ENCODE assay signal across 13 mouse cellular contexts in genomic region chr12:70293927-70294684, GRCm38 (mm10). TPM values are rescaled to one million over a fixed set of nuclear protein-coding genes. Genes with fewer than 3 reads are reported as not detected.
DNase-seq lines count a peak whose midpoint lies in the region; ATAC-seq lines count a peak whose summit lies in the region.
"Had no signal": no experiment of that assay in that cellular context is flagged by ENCODE, and none has a peak within 500 bp of the region (broad histone marks: within the 10 kb centered on the region; RNA-seq: fewer than 3 reads in every experiment).

No protein-coding gene starts in this region.

- H3K27ac ChIP-seq in hindbrain, embryonic 13.5 days, result peak overlapping the region; percentile 53
- H3K27ac ChIP-seq in hindbrain, embryonic 10.5 days, result no peak overlapping the region
- H3K27ac ChIP-seq in neural tube, embryonic 11.5 days (ENCODE audit: low read depth, low read length), result 0 out of 2 replicates have a peak overlapping the region, but pooled peaks have one; percentile 14
- H3K27ac ChIP-seq in forebrain, embryonic 16.5 days (ENCODE audit: low read length), result no peak overlapping the region
- H3K27ac ChIP-seq in heart, embryonic 11.5 days (ENCODE audit: low read depth, low read length), result no peak overlapping the region
- H3K27ac ChIP-seq: limb, embryonic 15.5 days; stomach, embryonic 15.5 days had no signal

- 49% methylated on average over 5 of the region's 5 CpGs for WGBS in hindbrain, embryonic 13.5 days
- 61% methylated on average over 5 of the region's 5 CpGs for WGBS in hindbrain, embryonic 10.5 days
- 42% methylated on average over 5 of the region's 5 CpGs for WGBS in neural tube, embryonic 11.5 days
- 31% methylated on average over 5 of the region's 5 CpGs for WGBS in forebrain, embryonic 16.5 days
- WGBS in heart, embryonic 11.5 days (ENCODE audit: insufficient replicate concordance), result 68% methylated on average over 5 of the region's 5 CpGs

- no peak for DNase-seq in hindbrain, embryonic 10.5 days (ENCODE audit: low spot score)
- DNase-seq in neural tube, embryonic 11.5 days (ENCODE audit: low spot score), result no peak
- DNase-seq in neural tube, embryonic 10.5 days (ENCODE audit: extremely low spot score, low spot score), result no peak
- DNase-seq in adrenal gland, adult 18-20 months (ENCODE audit: low spot score in 2 of 2), result no peak
- DNase-seq in heart, adult 18-20 months, result no peak
- DNase-seq: kidney, postnatal 14 days; lung, postnatal 10 days had no signal

- H3K36me3 ChIP-seq in hindbrain, embryonic 13.5 days, result peaks cover 17% of the 10 kb centered on the region
- H3K36me3 ChIP-seq in hindbrain, embryonic 10.5 days, result peaks cover 12% of the 10 kb centered on the region
- H3K36me3 ChIP-seq in neural tube, embryonic 11.5 days (ENCODE audit: control insufficient read depth, insufficient read depth, low read length), result no peaks in the 10 kb centered on the region
- H3K36me3 ChIP-seq in forebrain, embryonic 16.5 days (ENCODE audit: control insufficient read depth, insufficient read depth), result no peaks in the 10 kb centered on the region
- no peaks in the 10 kb centered on the region for H3K36me3 ChIP-seq in heart, embryonic 11.5 days (ENCODE audit: control insufficient read depth, insufficient read depth, low read length)
- H3K36me3 ChIP-seq: limb, embryonic 15.5 days; stomach, embryonic 15.5 days had no signal

- no peak overlapping the region for H3K4me3 ChIP-seq in hindbrain, embryonic 13.5 days
- H3K4me3 ChIP-seq in hindbrain, embryonic 10.5 days, result no peak overlapping the region
- no peak overlapping the region for H3K4me3 ChIP-seq in neural tube, embryonic 11.5 days (ENCODE audit: low read depth, low read length)
- H3K4me3 ChIP-seq in forebrain, embryonic 16.5 days (replicated peaks; ENCODE audit: low read length), result no peak overlapping the region
- H3K4me3 ChIP-seq in heart, embryonic 11.5 days (ENCODE audit: low read depth, low read length), result no peak overlapping the region
- H3K4me3 ChIP-seq: limb, embryonic 15.5 days; stomach, embryonic 15.5 days had no signal

- H3K9me3 ChIP-seq in hindbrain, embryonic 13.5 days, result no peaks in the 10 kb centered on the region
- no peaks in the 10 kb centered on the region for H3K9me3 ChIP-seq in hindbrain, embryonic 10.5 days
- H3K9me3 ChIP-seq in neural tube, embryonic 11.5 days (ENCODE audit: control insufficient read depth, low read length), result no peaks in the 10 kb centered on the region
- H3K9me3 ChIP-seq in forebrain, embryonic 16.5 days (ENCODE audit: control insufficient read depth, low read length), result no peaks in the 10 kb centered on the region
- no peaks in the 10 kb centered on the region for H3K9me3 ChIP-seq in heart, embryonic 11.5 days (replicated peaks; ENCODE audit: control insufficient read depth, low read length)
- H3K9me3 ChIP-seq: limb, embryonic 15.5 days; stomach, embryonic 15.5 days had no signal

- 0 out of 2 replicates have a peak, but pooled peaks have one; percentile 63 for ATAC-seq in hindbrain, embryonic 13.5 days (ENCODE audit: low FRiP score)
- peak; percentile 61; the same call in 1 of the 2 replicates for ATAC-seq in neural tube, embryonic 11.5 days (ENCODE audit: insufficient read depth, low FRiP score, low TSS enrichment)
- ATAC-seq in forebrain, embryonic 16.5 days, result peak; percentile 57
- ATAC-seq in heart, embryonic 11.5 days (replicated peaks; ENCODE audit: insufficient number of reproducible peaks, low FRiP score, low TSS enrichment), result no peak

- H3K27me3 ChIP-seq in hindbrain, embryonic 13.5 days, result no peaks in the 10 kb centered on the region
- H3K27me3 ChIP-seq in hindbrain, embryonic 10.5 days (ENCODE audit: insufficient read depth, poor library complexity, severe bottlenecking), result no peaks in the 10 kb centered on the region
- no peaks in the 10 kb centered on the region for H3K27me3 ChIP-seq in neural tube, embryonic 11.5 days (ENCODE audit: control insufficient read depth, insufficient read depth, low read length)
- H3K27me3 ChIP-seq in forebrain, embryonic 16.5 days (replicated peaks; ENCODE audit: control insufficient read depth, insufficient read depth, low read length), result no peaks in the 10 kb centered on the region
- H3K27me3 ChIP-seq in heart, embryonic 11.5 days (ENCODE audit: control insufficient read depth, insufficient read depth, low read length), result no peaks in the 10 kb centered on the region
- H3K27me3 ChIP-seq: limb, embryonic 15.5 days; stomach, embryonic 15.5 days had no signal

- H3K4me2 ChIP-seq in hindbrain, embryonic 13.5 days, result no peak overlapping the region
- H3K4me2 ChIP-seq in neural tube, embryonic 11.5 days (ENCODE audit: low read depth), result no peak overlapping the region
- H3K4me2 ChIP-seq in forebrain, embryonic 16.5 days (ENCODE audit: low read length), result no peak overlapping the region
- H3K4me2 ChIP-seq in heart, embryonic 11.5 days, result no peak overlapping the region
- H3K4me2 ChIP-seq: limb, embryonic 15.5 days; midbrain, embryonic 11.5 days; stomach, embryonic 15.5 days had no signal

- H3K4me1 ChIP-seq in hindbrain, embryonic 13.5 days (replicated peaks), result peaks cover 18% of the 10 kb centered on the region; the same call in 1 of the 2 replicates
- peaks cover 23% of the 10 kb centered on the region for H3K4me1 ChIP-seq in hindbrain, embryonic 10.5 days (replicated peaks)
- peaks cover 2% of the 10 kb centered on the region; the same call in 1 of the 2 replicates for H3K4me1 ChIP-seq in neural tube, embryonic 11.5 days (ENCODE audit: control insufficient read depth, insufficient read depth, low read length)
- H3K4me1 ChIP-seq in forebrain, embryonic 16.5 days (replicated peaks; ENCODE audit: control insufficient read depth, insufficient read depth, low read length), result no peaks in the 10 kb centered on the region
- no peaks in the 10 kb centered on the region for H3K4me1 ChIP-seq in heart, embryonic 11.5 days (ENCODE audit: control insufficient read depth, insufficient read depth, low read length)
- H3K4me1 ChIP-seq: limb, embryonic 15.5 days; stomach, embryonic 15.5 days had no signal

- no peak overlapping the region for H3K9ac ChIP-seq in hindbrain, embryonic 13.5 days
- no peak overlapping the region for H3K9ac ChIP-seq in neural tube, embryonic 11.5 days (ENCODE audit: low read length)
- H3K9ac ChIP-seq in forebrain, embryonic 16.5 days (replicated peaks; ENCODE audit: low read depth, low read length), result no peak overlapping the region
- no peak overlapping the region for H3K9ac ChIP-seq in heart, embryonic 11.5 days (ENCODE audit: low read depth, low read length)
- H3K9ac ChIP-seq: limb, embryonic 15.5 days; stomach, embryonic 15.5 days had no signal

RNA-seq across cellular contexts. Expression of gene Trim9, which starts 53.3 kb away (rescaled TPM):
- 57.4 and 57.7 TPM in 2 replicates for polyA plus RNA-seq in hindbrain, embryonic 13.5 days (2015; fragmentation: Nextera tagmentation; extraction: Ambion mirVana)
- polyA plus RNA-seq in hindbrain, embryonic 10.5 days (2016; fragmentation: Nextera tagmentation; extraction: Ambion mirVana), result 16.7 and 21.6 TPM in 2 replicates
- 24.6 and 27.4 TPM in 2 replicates for polyA plus RNA-seq in neural tube, embryonic 11.5 days (2014; fragmentation: Nextera tagmentation; extraction: Ambion mirVana)
- 51.7 and 60.8 TPM in 2 replicates for polyA plus RNA-seq in forebrain, embryonic 16.5 days (2015; fragmentation: Nextera tagmentation; extraction: Ambion mirVana)
- 1 to 10 TPM; 1.7 to 2.0 TPM for total RNA-seq in adrenal gland, adult 18-20 months (2021)
- 0.59 and 0.75 TPM in 2 replicates for polyA plus RNA-seq in heart, embryonic 11.5 days (2014; fragmentation: Nextera tagmentation; extraction: Ambion mirVana)
- not detected for total RNA-seq in heart, adult 18-20 months (2021)

Comparison
In these comparisons a context has a peak if more than half of its experiments do, and no peak if none do; other contexts are left out.
1. H3K27ac ChIP-seq: peak in hindbrain, embryonic 13.5 days (single experiment) and neural tube, embryonic 11.5 days (single experiment); none in hindbrain, embryonic 10.5 days (single experiment), forebrain, embryonic 16.5 days (single experiment) and heart, embryonic 11.5 days (single experiment).
2. RNA of gene Trim9, which starts 53.3 kb away (polyA plus RNA-seq): 51.7 to 60.8 TPM in forebrain, embryonic 16.5 days, 57.4 to 57.7 TPM in hindbrain, embryonic 13.5 days, 24.6 to 27.4 TPM in neural tube, embryonic 11.5 days and 16.7 to 21.6 TPM in hindbrain, embryonic 10.5 days; 0.59 to 0.75 TPM in heart, embryonic 11.5 days; every median in the first group is over 10 times any median in the second.